Mouse (Mus musculus): Measurements from ENCODE around the gene Vmn1r115.
"Not testable (repeated sequence)": the region's sequence is repeated elsewhere in the genome, so short reads cannot be mapped to it uniquely, and the experiment has no call there.

DNA sequence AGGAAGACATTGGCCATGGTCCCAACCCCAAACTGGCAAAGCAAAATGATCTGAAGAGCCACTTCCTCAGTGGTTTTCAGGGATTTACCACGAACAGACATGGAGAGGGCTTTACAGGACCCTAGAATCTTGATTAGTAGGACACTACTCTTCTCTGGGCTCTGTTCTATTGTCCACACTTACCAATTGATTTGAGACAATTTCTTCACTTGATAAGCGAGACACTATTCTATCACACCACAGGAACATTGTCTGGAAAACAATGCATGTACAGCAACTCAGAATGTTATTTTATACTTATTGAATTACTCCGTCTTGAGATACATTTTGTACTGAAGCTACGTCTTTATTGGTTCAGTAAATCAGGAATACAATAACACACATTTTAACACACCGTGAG, 32.7 kb downstream of the Vmn1r115 start, which contains the start of gene Vmn1r114:
- TF ChIP-seq CTCF (IDR thresholded peaks at IDR 0.05; ENCODE audit: control insufficient read depth, insufficient read depth, insufficient replicate concordance, low read depth, low read length); POLR2A (IDR thresholded peaks at IDR 0.05; ENCODE audit: control insufficient read depth, low read depth, low read length): not testable (repeated sequence)
